Mouse (Mus musculus) embryonic facial prominence, embryonic 15.5 days (tissue): Measurements from ENCODE around the gene Gatd1. TPM values are rescaled to one million over a fixed set of nuclear protein-coding genes. Genes with fewer than 3 reads are reported as not detected.
"Not testable (repeated sequence)": the region's sequence is repeated elsewhere in the genome, so short reads cannot be mapped to it uniquely, and the experiment has no call there.

Experiments used
- ATAC-seq: fragments of 200-750 bp; cut with Nextera tagmentation; 2 replicates; pipeline ENCODE4 v1.8.0; 2017; ENCODE audit warnings: low read depth, moderate TSS enrichment; ENCODE audit not compliant: insufficient number of reproducible peaks, low FRiP score, low TSS enrichment
- H3K27ac ChIP-seq: fragments of 300-500 bp; sonication (generic); replicated peaks from 2 replicates; pipeline ENCODE4 v1.5.1; 2015; ENCODE audit warnings: mild to moderate bottlenecking, inconsistent platforms
- H3K27me3 ChIP-seq: fragments of 300-500 bp; sonication (generic); 2 replicates; pipeline ENCODE4 v1.6.1; 2015; ENCODE audit warnings: inconsistent platforms
- H3K36me3 ChIP-seq: fragments of 300-500 bp; sonication (generic); 2 replicates; pipeline ENCODE4 v1.6.1; 2015; ENCODE audit warnings: mild to moderate bottlenecking, inconsistent platforms
- H3K4me1 ChIP-seq: fragments of 300-500 bp; sonication (generic); 2 replicates; pipeline ENCODE4 v1.6.1; 2015; ENCODE audit warnings: inconsistent platforms
- H3K4me2 ChIP-seq: fragments of 300-500 bp; sonication (generic); replicated peaks from 2 replicates; pipeline ENCODE4 v1.6.1; 2015; ENCODE audit warnings: mild to moderate bottlenecking, inconsistent platforms
- H3K4me3 ChIP-seq: fragments of 300-500 bp; sonication (generic); replicated peaks from 2 replicates; pipeline ENCODE4 v1.5.1; 2015; ENCODE audit warnings: mild to moderate bottlenecking, inconsistent platforms
- H3K9ac ChIP-seq: fragments of 300-500 bp; sonication (generic); 2 replicates; pipeline ENCODE4 v1.6.1; 2015; ENCODE audit warnings: inconsistent platforms
- H3K9me3 ChIP-seq: fragments of 300-500 bp; sonication (generic); replicated peaks from 2 replicates; pipeline ENCODE4 v1.6.1; 2016; ENCODE audit warnings: inconsistent platforms
- WGBS: fragments of 180-500 bp; shearing (Covaris S2); methylation state at CpG from one replicate; pipeline ENCODE4 v1.1.7; 2015; 5-methylcytosine and 5-hydroxymethylcytosine counted together
- polyA plus RNA-seq: library from polyadenylated mRNA; unstranded; fragments of >200 nt; fragmentation: Nextera tagmentation; extraction: Ambion mirVana; gene quantifications from 2 replicates; pipeline ENCODE4 v1.2.1, GENCODE M21; 2015

The Gatd1 gene
- polyA plus RNA-seq, 1 experiment from 2014 or later, result 67.6 TPM

DNA sequence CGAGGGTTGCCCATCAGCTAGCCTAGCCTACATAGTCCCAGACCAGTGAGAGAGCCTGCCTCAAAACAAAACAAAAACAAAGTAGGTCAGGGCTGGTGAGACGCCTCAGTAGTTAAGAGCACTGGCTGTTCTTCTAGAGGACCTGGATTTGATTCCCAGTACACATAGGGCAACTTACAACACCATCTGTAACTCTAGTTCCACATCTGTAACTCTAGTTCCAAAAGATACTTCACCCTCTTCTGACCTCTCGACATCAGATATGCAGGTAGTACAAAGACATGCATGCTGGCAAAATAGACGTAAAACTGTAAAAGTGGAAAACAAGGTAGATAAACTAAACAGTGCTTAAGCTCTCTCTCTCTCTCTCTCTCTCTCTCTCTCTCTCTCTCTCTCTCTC is 9.9 kb upstream of the Gatd1 start:
- Histone ChIP-seq H3K4me2 (no peak overlapping the region), H3K27me3 (no peaks in the 10 kb centered on the region), H3K4me1 (peaks cover 2% of the 10 kb centered on the region; the same call in 1 of the 2 replicates), H3K27ac (no peak overlapping the region), H3K9me3 (no peaks in the 10 kb centered on the region), H3K36me3 (no peaks in the 10 kb centered on the region), H3K9ac (no peak overlapping the region), H3K4me3 (no peak overlapping the region)
- ATAC-seq, result no peak
- 60% methylated on average over 4 of the region's 4 CpGs for WGBS

DNA sequence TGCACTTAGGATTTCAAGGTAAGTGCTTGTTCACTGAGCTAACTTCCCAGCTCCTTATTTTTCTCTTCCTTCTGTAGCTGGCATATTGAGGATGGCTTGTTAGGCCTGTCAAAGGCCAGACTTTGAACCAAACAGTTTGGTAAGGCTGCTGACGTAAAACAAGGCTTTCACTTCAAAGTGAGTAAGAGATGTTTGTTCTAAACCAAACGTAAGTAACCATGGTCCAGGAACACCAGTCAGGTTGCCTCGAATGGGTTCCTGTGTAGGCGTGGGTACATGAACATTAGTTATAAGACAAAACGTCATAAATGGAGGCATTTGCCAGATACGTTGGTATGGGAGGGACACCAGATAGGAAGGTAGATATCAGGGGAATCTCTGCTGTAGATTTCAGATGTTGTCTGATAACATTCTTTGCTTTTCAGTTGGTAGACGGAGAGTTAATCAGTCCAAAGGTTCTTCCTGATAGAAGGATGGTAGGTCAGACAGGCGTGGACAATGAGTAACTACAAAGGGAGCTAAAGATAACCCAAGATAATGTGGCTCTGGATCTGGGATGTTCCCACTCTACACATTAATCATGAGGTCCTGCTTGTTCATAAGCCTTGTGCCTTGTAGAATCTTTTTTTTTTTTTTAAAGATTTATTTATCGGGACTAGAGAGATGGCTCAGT is 6.2 kb upstream of the Gatd1 start:
- Histone ChIP-seq H3K4me1 (no peaks in the 10 kb centered on the region), H3K4me3 (no peak overlapping the region), H3K4me2 (no peak overlapping the region), H3K9me3 (no peaks in the 10 kb centered on the region), H3K27me3 (no peaks in the 10 kb centered on the region), H3K9ac (no peak overlapping the region), H3K36me3 (no peaks in the 10 kb centered on the region), H3K27ac (no peak overlapping the region)
- 76% methylated on average over 9 of the region's 9 CpGs for WGBS
- no peak for ATAC-seq

DNA sequence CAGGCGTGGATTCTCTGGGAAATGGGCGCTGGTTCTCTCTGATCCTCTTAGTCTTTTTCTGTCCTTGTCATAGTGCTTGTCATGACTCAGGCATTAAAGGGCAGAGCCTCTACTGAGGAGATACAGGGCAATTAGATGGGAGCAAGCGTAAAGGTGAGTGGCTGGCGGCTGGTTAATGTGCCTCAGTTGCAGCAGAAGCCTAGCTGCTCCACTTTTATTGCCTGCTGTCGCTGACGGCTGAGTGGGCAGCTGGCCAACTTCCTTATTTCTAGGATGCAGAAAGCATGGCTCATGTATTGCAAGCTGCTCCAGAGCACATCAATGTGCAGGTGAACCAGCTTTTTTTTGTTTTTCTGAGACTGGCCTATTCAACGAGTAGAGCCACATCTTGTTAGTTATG is 5.0 kb upstream of the Gatd1 start:
- H3K9ac ChIP-seq, result no peak overlapping the region
- WGBS, result 65% methylated on average over 7 of the region's 7 CpGs
- no peak overlapping the region for H3K4me3 ChIP-seq
- no peak overlapping the region for H3K27ac ChIP-seq
- H3K4me2 ChIP-seq, result no peak overlapping the region
- no peak for ATAC-seq
- 0 out of 2 replicates have a peak, but pooled peaks cover 3% of the 10 kb centered on the region for H3K4me1 ChIP-seq
- no peaks in the 10 kb centered on the region for H3K9me3 ChIP-seq
- H3K27me3 ChIP-seq, result no peaks in the 10 kb centered on the region
- no peaks in the 10 kb centered on the region for H3K36me3 ChIP-seq

DNA sequence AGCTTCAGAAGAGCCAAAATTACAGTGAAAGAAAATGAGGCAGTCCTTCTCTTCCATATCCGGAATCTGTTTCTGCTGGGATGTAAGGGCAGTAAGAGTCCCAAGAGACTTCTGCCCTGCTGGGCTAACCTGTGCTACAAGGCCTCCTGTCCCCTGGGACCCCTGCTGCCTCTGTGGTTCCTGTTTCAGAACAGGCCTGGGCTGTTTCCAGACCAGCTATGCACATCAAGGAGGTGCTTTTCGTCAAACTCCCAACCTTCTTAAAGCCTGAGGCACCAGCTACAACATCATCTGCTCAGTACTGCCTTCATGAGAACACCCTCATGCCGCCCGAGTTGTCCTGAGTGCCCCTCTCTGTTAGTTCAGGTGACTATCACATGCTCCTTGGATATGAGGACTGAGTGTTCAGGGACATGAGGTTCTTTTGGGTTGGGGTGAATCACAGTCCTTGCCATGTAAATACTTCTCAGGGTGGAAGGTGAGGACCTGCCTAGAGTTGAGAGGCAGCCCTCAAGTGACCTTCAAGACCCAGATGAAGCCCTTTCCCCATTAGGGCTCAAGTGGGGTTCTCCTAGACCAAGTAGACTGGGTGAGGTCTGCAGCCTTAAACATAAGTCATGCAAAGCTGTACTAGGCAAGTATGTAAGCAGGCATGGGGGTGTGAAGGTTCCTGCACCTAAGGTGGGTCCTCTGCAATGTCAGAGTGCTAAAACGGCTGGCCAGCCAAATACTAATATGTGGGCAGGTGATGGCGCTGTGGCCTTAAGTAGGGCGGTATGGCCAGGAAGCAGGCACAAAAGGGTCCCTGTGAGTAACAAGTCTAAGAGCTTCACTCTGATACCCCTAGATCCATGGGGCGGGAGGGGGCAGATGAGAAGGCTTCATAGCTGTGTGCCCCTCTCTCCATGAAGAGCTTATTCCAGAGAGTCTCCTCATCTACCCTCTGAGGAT is 4.1 kb upstream of the Gatd1 start:
- Histone ChIP-seq H3K36me3 (no peaks in the 10 kb centered on the region), H3K4me1 (peaks cover 7% of the 10 kb centered on the region), H3K9me3 (no peaks in the 10 kb centered on the region), H3K9ac (no peak overlapping the region), H3K27ac (no peak overlapping the region), H3K4me2 (no peak overlapping the region), H3K27me3 (no peaks in the 10 kb centered on the region), H3K4me3 (no peak overlapping the region)
- no peak for ATAC-seq
- 68% methylated on average over 8 of the region's 8 CpGs for WGBS

DNA sequence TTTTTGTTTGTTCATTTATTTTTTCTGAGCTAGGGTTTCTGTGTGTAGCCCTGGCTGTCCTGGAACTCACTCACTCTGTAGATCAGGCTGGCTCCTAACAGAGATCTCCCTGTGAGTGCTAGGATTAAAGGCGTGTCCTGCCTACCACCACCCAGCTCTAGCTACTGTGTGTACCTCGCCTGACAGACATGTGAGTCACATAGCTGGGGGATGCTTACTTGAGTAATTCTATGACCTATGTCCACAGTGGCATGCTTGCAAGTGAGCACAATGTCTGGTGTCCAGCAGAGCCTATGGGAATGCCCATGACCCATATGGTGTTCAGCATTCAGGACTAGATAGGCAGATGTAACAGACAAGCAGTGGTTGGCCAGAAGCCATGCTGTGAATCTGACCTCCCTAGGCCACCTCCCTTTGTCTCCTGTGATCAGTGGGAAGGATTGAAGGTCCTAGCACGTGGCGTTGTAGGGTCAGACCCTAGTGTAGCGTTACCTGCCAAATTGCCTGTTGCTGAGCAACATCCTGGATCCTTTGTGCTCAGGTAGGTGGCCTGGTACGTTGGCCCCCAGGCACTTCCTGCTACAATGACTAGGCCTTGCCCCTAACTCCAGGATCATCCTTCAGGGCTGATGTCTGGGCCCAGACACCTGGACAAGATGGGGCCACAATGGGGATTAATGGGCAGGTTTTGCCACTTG is 2.4 kb upstream of the Gatd1 start:
- ATAC-seq, result no peak
- Histone ChIP-seq H3K4me2 (no peak overlapping the region), H3K9me3 (no peaks in the 10 kb centered on the region), H3K27me3 (no peaks in the 10 kb centered on the region), H3K36me3 (peaks cover 4% of the 10 kb centered on the region; the same call in 1 of the 2 replicates), H3K9ac (no peak overlapping the region), H3K27ac (no peak overlapping the region), H3K4me3 (no peak overlapping the region), H3K4me1 (peaks cover 13% of the 10 kb centered on the region)
- 73% methylated on average over 6 of the region's 6 CpGs for WGBS

DNA sequence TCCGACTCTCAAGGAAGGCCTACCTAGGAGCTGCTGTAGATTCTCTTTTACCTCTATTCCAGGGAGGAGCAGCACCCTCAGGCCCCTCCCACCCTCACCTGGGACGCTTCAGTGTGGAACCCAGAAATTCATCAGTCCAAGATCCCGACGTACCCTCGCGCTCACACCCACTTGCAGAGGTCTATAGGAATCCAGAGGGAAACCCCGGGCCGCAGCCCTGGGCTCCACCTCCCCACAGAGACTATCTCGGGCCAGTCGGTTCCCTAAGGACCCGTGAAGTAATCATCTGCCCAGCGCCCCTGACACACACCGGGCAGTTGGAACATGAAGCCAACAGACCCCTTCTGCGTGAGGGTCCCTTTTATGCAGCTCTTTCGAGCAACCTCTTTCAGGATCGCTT is 605 bp downstream of the Gatd1 start:
- WGBS, result 3% methylated on average over 16 of the region's 16 CpGs
- peak overlapping the region; percentile 77 for H3K4me3 ChIP-seq

DNA sequence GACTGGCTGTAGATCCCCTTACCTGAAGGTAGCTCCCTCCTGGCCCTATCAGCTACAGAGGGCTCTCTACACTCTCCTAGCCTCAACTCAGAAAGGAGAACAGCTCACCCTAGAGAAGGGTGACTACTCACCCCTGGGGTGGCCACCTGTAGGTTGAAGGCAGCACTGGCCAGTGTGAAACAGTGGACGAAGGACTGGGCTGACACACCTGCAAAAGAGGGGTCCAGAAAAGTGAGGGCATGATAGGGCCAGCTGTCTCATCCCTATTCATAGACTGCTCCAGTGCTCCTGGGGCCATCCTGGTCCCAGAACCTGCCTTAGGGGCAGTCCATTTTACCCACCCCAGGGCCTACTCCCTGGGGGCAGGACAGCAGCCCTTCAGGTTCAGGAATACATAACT is 2.3 kb downstream of the Gatd1 start:
- Histone ChIP-seq H3K27ac (no peak overlapping the region), H3K9ac (no peak overlapping the region), H3K36me3 (peaks cover 38% of the 10 kb centered on the region), H3K4me1 (peaks cover 13% of the 10 kb centered on the region), H3K4me3 (no peak overlapping the region), H3K4me2 (no peak overlapping the region), H3K27me3 (no peaks in the 10 kb centered on the region), H3K9me3 (no peaks in the 10 kb centered on the region)
- 93% methylated on average over 1 of the region's 1 CpGs for WGBS
- ATAC-seq, result no peak

More for the DNA sequence above, 605 bp downstream of the Gatd1 start:
- no peaks in the 10 kb centered on the region for H3K9me3 ChIP-seq
- H3K27me3 ChIP-seq, result no peaks in the 10 kb centered on the region
- peak overlapping the region; percentile 88 for H3K9ac ChIP-seq
- ATAC-seq, result no peak
- peak overlapping the region; percentile 87 for H3K27ac ChIP-seq
- H3K4me2 ChIP-seq, result peak overlapping the region; percentile 84
- peaks cover 13% of the 10 kb centered on the region for H3K4me1 ChIP-seq
- H3K36me3 ChIP-seq, result peaks cover 30% of the 10 kb centered on the region

DNA sequence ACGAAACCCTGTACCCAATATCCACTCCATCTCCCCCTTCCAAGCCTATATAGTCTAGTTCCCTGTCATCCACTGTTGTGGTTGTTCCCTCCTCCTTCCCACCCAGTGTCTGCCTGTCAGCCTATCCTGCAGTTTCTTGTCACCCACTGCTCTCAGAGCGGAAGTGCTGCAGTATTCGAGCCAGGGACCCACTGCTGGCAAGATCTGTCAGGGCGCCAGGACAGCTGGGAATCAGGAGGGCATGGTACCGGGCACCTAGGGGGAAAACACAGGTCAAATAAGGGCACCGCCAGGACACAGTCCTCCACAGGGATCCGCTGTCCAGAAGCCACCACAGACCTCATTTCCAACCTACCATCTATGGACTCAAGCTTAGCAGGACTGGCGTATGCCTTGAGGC is 3.3 kb downstream of the Gatd1 start:
- Histone ChIP-seq H3K27ac (no peak overlapping the region), H3K4me2 (no peak overlapping the region), H3K9ac (no peak overlapping the region)

DNA sequence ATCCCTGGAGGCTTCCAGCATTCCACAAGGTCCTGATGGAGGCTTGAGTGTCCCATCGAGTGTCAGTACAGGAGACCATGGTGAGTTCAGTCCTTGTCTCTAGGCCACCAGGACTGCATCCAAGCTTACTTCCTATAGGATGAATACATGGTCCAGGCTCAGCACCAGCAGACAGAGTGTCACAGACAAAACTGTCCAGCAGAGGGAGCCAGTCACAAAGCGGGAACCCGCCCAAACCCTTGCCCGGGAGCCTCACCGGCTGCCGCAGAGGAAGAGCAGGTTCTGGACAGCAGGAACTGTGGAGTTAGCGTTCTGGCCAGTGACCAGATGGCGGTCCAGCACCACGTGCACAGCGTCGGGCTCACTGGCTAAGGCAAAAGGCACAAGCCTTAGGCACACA is 5.1 kb downstream of the Gatd1 start:
- Histone ChIP-seq H3K27ac (no peak overlapping the region), H3K27me3 (no peaks in the 10 kb centered on the region), H3K4me2 (no peak overlapping the region), H3K4me3 (no peak overlapping the region), H3K9ac (no peak overlapping the region), H3K36me3 (peaks cover 38% of the 10 kb centered on the region), H3K4me1 (peaks cover 10% of the 10 kb centered on the region), H3K9me3 (no peaks in the 10 kb centered on the region)
- ATAC-seq, result peak; percentile 75; the same call in 1 of the 2 replicates
- WGBS, result 16% methylated on average over 11 of the region's 11 CpGs

More for the DNA sequence above, 3.3 kb downstream of the Gatd1 start:
- no peak overlapping the region for H3K4me3 ChIP-seq
- H3K9me3 ChIP-seq, result no peaks in the 10 kb centered on the region
- H3K36me3 ChIP-seq, result peaks cover 38% of the 10 kb centered on the region
- no peak for ATAC-seq
- no peaks in the 10 kb centered on the region for H3K27me3 ChIP-seq
- 90% methylated on average over 8 of the region's 8 CpGs for WGBS
- H3K4me1 ChIP-seq, result peaks cover 13% of the 10 kb centered on the region

DNA sequence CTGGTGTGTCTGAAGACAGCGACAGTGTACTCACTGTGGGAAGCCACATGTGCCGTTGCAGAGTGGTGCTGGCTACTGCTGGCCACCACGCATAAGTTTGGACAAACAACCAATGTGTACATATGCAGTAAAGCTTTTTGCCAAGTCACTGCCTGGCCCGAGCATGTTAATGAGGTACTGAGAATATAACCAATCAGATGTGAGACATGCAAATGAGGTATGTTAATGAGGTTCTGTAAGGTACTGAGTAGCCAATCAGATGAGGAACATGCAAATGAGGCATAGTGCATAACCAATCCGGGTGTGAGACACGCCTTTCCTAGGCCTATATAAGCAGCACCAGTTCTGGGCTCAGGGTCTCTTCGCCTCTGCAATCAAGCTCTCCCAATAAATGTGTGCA is 6.3 kb downstream of the Gatd1 start:
- not testable (repeated sequence) for H3K27ac ChIP-seq, H3K4me3 ChIP-seq, H3K27me3 ChIP-seq, H3K4me1 ChIP-seq, ATAC-seq, H3K4me2 ChIP-seq, H3K9me3 ChIP-seq, H3K9ac ChIP-seq
- 99% methylated on average over 7 of the region's 7 CpGs for WGBS
- peaks cover 45% of the 10 kb centered on the region for H3K36me3 ChIP-seq

DNA sequence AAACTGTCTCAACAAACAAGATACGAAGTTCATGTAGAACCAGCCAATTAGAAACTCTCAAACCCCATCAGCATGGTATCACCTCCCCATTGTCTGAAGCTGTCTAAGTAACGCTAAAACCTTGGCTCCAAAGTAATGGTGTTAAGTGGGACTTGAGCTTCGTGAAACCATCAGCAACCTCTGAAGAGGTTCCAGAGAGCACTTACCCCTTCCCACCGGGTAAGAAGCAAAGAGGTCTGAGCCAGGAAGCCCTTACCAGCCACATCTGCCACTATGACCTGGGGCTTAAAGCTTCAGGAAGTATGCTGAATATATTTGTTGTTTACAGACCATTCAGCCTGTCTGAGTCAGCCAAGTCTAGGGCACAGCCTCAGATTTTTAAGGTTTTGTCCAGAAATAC is 8.5 kb downstream of the Gatd1 start:
- H3K36me3 ChIP-seq, result peaks cover 55% of the 10 kb centered on the region
- no peaks in the 10 kb centered on the region for H3K27me3 ChIP-seq
- no peak overlapping the region for H3K9ac ChIP-seq
- no peak for ATAC-seq
- H3K4me3 ChIP-seq, result no peak overlapping the region
- H3K27ac ChIP-seq, result no peak overlapping the region
- H3K4me1 ChIP-seq, result no peaks in the 10 kb centered on the region
- H3K4me2 ChIP-seq, result no peak overlapping the region
- WGBS, result 81% methylated on average over 4 of the region's 4 CpGs
- H3K9me3 ChIP-seq, result no peaks in the 10 kb centered on the region
